Mouse (Mus musculus): Measurements from ENCODE around the gene Pigc.

The Pigc gene

DNA sequence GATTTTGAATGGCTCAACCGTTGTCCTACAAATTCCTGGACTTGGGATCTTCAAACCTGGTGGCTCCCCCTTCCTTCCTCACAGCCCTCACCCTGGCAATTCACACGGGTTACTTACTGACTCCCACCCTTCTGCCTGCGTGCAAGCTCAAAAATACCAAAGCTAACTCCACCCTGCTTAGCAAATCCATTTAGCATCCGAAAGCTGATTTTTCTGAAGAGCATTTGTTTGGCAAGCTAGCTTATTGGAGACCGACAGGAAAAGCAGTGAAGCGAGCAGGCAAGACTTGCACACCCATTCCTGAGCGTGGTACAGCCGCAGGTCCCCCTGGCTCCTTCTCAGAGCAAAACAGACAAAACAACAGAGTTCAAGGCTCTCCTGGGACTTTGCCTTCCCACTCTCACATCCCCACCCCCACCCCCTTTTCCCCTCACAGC lies 39.7 kb downstream of the Pigc start:
- DNase-seq, result no peak

DNA sequence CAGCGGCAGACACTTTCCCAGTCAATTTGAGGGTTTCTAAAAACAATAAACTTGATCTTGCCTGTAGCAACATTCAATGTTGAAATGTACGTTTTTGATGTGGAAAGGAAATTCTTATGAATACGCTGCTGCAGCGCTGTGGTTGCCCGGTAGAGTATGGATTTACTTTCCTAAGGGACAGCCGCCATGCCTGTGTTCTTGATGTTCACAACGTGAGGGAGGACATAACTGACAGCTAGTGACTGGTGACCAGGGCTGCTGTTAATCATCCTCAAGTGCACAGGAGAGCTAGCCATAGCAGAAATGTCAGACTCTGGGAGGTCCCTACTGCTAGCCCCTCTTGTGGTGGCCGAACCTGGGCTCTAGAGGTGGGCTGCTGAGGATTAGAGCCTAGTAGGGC lies 40.1 kb downstream of the Pigc start:
- no peak for DNase-seq

- no peak for DNase-seq
Measured at GRCm38 (mm10) chr1:162011523-162012245, 42.7 kb downstream of the Pigc start.

DNA sequence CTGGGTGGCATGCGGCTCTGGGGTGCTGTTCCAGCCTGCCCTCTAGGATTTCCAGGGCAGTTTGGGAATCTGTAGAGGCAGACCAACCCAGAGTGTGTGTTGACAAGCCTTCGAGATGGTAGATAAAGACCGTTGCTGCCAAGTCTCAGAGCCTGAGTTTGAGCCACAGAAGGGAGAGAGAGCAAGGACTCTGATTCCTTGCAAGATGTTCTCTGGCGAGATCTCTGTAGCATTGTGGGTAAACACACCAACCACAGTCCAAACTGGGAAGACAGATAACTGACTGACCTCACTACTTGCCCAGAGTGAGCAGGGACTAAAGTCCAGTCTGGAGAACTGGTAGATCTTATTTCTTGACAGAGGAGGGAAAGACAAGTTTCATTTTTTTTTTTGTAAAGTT lies 44.6 kb downstream of the Pigc start:
- no peak for DNase-seq

DNA sequence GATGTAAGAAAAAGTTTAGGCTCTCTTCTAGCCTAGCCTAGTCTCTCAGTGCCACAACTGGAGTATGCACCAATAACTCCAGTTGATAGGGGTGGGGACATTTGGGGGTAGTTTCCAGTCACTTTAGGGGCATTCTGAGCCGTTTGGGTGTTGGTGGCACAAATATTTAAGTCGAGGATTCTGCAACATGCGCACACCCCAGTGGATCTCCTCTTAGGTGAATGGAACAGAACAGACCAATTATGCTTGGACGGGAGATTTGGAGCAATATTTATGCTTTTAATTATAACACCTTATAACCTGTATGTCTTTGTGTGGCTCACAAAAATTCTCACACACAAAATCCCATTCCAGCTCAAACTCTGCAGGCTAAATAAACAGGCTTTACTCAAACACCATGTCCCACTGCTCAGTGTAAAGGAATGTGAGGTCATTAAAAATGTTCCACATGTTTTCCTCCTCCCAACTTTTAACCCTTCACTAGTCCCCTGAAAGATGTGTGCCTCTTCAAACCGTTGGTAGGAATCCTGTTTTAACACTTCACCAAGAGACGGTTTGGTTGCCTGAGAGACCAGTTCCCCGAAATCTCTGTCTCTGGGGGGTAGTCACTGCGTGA lies 46.4 kb downstream of the Pigc start:
- no peak for DNase-seq

- DNase-seq, result no peak
Measured at GRCm38 (mm10) chr1:162016982-162017381, 48.0 kb downstream of the Pigc start.

DNA sequence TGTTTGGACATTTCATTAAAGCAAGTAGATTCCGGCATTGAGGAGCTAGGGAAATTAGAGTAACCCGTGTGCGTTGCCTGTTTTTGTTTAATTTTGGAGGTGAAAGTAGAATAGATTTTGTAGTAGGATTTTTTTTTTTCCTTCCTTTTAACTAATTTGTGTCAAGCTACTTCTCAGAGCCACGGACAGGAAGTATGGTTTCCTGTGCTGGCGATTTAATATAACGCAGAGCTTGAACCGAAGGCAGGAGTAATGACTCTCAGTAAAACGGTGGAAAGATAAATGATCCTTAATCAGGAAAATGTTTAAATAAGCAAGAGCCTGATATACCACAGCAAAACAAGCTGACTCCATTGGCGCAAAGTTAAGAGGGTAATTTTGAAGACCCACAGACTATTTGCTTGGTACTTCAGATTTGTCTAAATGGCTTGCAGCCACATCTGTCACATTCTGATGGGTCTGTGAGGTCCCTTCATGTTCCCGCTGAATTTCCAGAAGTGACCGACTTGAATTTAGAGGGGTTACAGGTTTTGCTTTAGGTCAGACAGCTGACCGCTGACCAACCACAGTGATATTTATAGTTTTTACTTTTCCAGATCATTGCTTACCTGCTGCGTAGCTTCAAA lies 49.1 kb downstream of the Pigc start:
- no peak for DNase-seq

GRCm38 (mm10) chr1:162018601-162018977 lies 49.6 kb downstream of the Pigc start:
- DNase-seq, result no peak

GRCm38 (mm10) chr1:162020303-162020731 lies 51.3 kb downstream of the Pigc start:
- no peak for DNase-seq

DNA sequence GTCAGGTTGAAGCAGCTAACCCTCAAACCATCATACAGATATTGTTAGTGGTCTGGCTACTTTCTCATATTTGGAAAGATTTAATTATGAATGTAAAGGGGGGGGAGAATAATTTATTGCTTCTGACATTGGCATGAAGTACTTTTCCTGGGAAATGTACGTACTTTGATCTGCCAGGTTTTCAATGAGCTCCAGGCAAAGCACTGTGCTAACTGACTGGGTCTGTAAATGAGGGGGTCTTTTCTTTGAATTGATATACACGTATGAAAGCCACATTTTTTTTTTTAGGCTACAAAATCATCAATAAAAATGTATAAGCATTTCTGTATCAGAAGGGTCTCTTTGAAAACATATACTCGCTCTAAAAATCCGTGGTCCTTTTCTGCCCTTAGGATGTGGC lies 51.8 kb downstream of the Pigc start:
- DNase-seq, result no peak
